Mouse (Mus musculus) liver, embryonic 14.5 days (tissue): Measurements from ENCODE around the gene Pld1.

Source experiments
- CTCF ChIP-seq: IDR thresholded peaks from 2 replicates; pipeline ENCODE4 v1.5.1; 2016; ENCODE audit warnings: antibody characterized with exemption, low read depth, control low read depth
- EP300 ChIP-seq: IDR thresholded peaks from 2 replicates; pipeline ENCODE4 v1.6.1; 2016; ENCODE audit warnings: antibody characterized with exemption, low read depth

GRCm38 (mm10) chr3:27978030-27978723, 39.7 kb downstream of the Pld1 start:
- TF ChIP-seq EP300, result no peak
- no peak for TF ChIP-seq CTCF
